Mouse (Mus musculus): ENCODE data around the gene Mre11a. TPM values are rescaled to one million over a fixed set of nuclear protein-coding genes. Genes with fewer than 3 reads are reported as not detected.
"Not testable (repeated sequence)": the region's sequence is repeated elsewhere in the genome, so short reads cannot be mapped to it uniquely, and the experiment has no call there.

The Mre11a gene
- polyA plus RNA-seq, 1 experiment from 2014 or later = 14.4 TPM

DNA sequence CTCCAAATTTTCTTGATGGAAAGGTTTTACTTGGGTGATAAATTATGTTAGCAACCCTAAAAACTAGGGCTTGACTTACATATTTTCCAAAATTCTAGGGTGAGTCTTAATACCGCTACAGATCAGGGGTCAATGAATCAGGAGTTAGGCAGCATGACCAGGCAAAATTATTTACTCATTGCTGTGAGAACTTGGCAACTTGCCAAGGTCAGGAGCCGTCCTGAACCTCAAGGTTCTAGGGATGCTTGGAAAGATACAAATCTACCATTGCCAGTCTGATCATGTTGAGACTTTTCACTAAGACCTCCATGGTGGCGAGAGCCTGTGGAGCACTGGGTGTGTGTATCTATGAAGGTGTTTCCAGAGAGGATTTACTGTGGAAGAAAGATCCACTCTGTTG, 87.1 kb downstream of the Mre11a start:
- ATAC-seq (replicated peaks; ENCODE audit: extremely low read depth, insufficient read depth, low FRiP score) = no peak

GRCm38 (mm10) chr9:14872181-14872930, 87.9 kb downstream of the Mre11a start:
- ATAC-seq (replicated peaks; ENCODE audit: extremely low read depth, insufficient read depth, low FRiP score) = no peak

More for the DNA sequence above, 87.1 kb downstream of the Mre11a start:
- Histone ChIP-seq H3K9ac (ENCODE audit: low read length) (no peak overlapping the region), H3K27ac (ENCODE audit: low read length) (no peak overlapping the region), H3K4me3 (ENCODE audit: low read length) (no peak overlapping the region), H3K27me3 (ENCODE audit: control insufficient read depth, insufficient read depth, low read length) (no peaks in the 10 kb centered on the region; the same call in none of the 2 replicates), H3K4me1 (ENCODE audit: control insufficient read depth, insufficient read depth, low read length) (no peaks in the 10 kb centered on the region), H3K4me2 (ENCODE audit: low read depth, low read length) (no peak overlapping the region), H3K9me3 (replicated peaks; ENCODE audit: control insufficient read depth, low read length) (no peaks in the 10 kb centered on the region), H3K36me3 (ENCODE audit: control insufficient read depth, insufficient read depth) (no peaks in the 10 kb centered on the region)
- 61% methylated on average over 3 of the region's 3 CpGs for WGBS

DNA sequence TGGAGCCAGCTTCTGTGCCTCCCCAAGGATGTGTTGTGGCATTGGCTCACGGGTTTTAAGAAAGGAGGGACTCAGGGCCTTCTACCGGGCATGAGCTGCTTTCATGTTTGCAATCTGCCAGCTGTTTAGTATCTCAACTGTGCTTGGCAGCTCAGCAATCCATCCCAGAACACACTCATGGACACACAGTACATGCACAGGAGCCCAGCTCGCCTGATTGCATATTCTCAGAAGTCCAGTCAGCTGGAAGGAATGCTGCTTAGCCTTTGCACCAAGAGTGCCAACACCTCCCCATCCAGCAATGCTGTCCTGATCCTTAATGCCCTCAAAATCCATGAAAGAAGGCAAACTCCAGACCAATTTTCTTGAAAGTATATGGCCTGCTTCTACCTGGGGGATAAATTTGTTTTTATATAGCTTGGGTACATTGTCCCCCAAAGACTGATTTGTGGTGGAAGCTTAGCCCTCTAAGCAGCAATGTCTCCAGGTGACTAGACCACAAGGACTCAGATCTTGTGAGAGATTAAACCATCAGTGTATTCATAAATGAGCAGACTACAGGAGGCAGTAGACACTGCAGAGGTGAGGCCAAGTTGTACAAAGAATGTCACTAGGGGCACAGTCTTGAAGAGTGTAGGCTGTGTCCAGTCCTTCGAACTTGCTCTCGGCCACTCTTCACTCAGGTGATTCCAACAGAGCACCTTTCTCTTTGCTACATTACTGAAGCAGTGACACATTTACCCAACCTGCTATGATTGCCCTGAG, 91.5 kb downstream of the Mre11a start:
- Histone ChIP-seq H3K9ac (ENCODE audit: low read length) (no peak overlapping the region), H3K36me3 (ENCODE audit: control insufficient read depth, insufficient read depth) (no peaks in the 10 kb centered on the region), H3K4me3 (ENCODE audit: low read length) (no peak overlapping the region), H3K4me2 (ENCODE audit: low read depth, low read length) (no peak overlapping the region), H3K27me3 (ENCODE audit: control insufficient read depth, insufficient read depth, low read length) (no peaks in the 10 kb centered on the region; the same call in 1 of the 2 replicates), H3K4me1 (ENCODE audit: control insufficient read depth, insufficient read depth, low read length) (no peaks in the 10 kb centered on the region), H3K9me3 (replicated peaks; ENCODE audit: control insufficient read depth, low read length) (no peaks in the 10 kb centered on the region), H3K27ac (ENCODE audit: low read length) (peak overlapping the region; percentile 18; the same call in 1 of the 2 replicates)
- peak; percentile 71 for ATAC-seq (replicated peaks; ENCODE audit: extremely low read depth, insufficient read depth, low FRiP score)
- WGBS = 58% methylated on average over 5 of the region's 5 CpGs

More at GRCm38 (mm10) chr9:14872181-14872930, 87.9 kb downstream of the Mre11a start:
- Histone ChIP-seq H3K4me2 (ENCODE audit: low read depth, low read length) (no peak overlapping the region), H3K27ac (ENCODE audit: low read length) (no peak overlapping the region), H3K36me3 (ENCODE audit: control insufficient read depth, insufficient read depth) (no peaks in the 10 kb centered on the region), H3K9me3 (replicated peaks; ENCODE audit: control insufficient read depth, low read length) (no peaks in the 10 kb centered on the region), H3K9ac (ENCODE audit: low read length) (no peak overlapping the region), H3K27me3 (ENCODE audit: control insufficient read depth, insufficient read depth, low read length) (no peaks in the 10 kb centered on the region; the same call in 1 of the 2 replicates), H3K4me3 (ENCODE audit: low read length) (no peak overlapping the region), H3K4me1 (ENCODE audit: control insufficient read depth, insufficient read depth, low read length) (no peaks in the 10 kb centered on the region)
- 47% methylated on average over 17 of the region's 17 CpGs for WGBS

DNA sequence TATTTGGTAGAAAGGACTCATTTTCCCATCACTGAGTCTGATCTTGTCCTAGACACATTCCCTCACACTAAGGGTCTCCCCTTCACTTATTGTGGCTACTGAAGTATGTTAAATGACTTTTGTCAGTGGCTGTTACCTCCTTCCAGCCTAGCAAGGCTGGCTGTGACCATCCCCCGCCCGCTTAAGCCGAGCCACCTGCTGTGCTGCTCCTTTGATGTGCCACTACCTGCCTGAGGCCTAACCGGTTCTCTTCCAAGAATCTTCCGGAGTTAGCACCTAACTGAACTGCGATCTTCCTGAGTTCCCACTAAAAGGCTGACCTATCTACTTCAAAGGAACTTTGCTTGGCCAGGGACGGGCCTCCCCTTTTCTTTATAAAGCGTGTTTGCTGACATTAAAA, 92.1 kb downstream of the Mre11a start:
- WGBS = 32% methylated on average over 8 of the region's 8 CpGs
- ATAC-seq (replicated peaks; ENCODE audit: extremely low read depth, insufficient read depth, low FRiP score) = peak; percentile 47; the same call in 1 of the 2 replicates

GRCm38 (mm10) chr9:14884641-14885040, 100.2 kb downstream of the Mre11a start:
- Histone ChIP-seq H3K9ac (ENCODE audit: low read length) (no peak overlapping the region), H3K27me3 (ENCODE audit: control insufficient read depth, insufficient read depth, low read length) (no peaks in the 10 kb centered on the region), H3K36me3 (ENCODE audit: control insufficient read depth, insufficient read depth) (no peaks in the 10 kb centered on the region), H3K27ac (ENCODE audit: low read length) (no peak overlapping the region), H3K4me1 (ENCODE audit: control insufficient read depth, insufficient read depth, low read length) (no peaks in the 10 kb centered on the region), H3K9me3 (replicated peaks; ENCODE audit: control insufficient read depth, low read length) (no peaks in the 10 kb centered on the region), H3K4me3 (ENCODE audit: low read length) (no peak overlapping the region), H3K4me2 (ENCODE audit: low read depth, low read length) (no peak overlapping the region)
- WGBS = 42% methylated on average over 4 of the region's 4 CpGs
- no peak for ATAC-seq (replicated peaks; ENCODE audit: extremely low read depth, insufficient read depth, low FRiP score)

More for the DNA sequence above, 92.1 kb downstream of the Mre11a start:
- H3K4me3 ChIP-seq (ENCODE audit: low read length); H3K36me3 ChIP-seq (ENCODE audit: control insufficient read depth, insufficient read depth); H3K4me2 ChIP-seq (ENCODE audit: low read depth, low read length); H3K4me1 ChIP-seq (ENCODE audit: control insufficient read depth, insufficient read depth, low read length); H3K9me3 ChIP-seq (replicated peaks; ENCODE audit: control insufficient read depth, low read length); H3K27me3 ChIP-seq (ENCODE audit: control insufficient read depth, insufficient read depth, low read length); H3K9ac ChIP-seq (ENCODE audit: low read length): not testable (repeated sequence)
- 0 out of 2 replicates have a peak overlapping the region, but pooled peaks have one; percentile 16 for H3K27ac ChIP-seq (ENCODE audit: low read length)

- Histone ChIP-seq H3K4me3 (ENCODE audit: low read length) (no peak overlapping the region), H3K27ac (ENCODE audit: low read length) (no peak overlapping the region), H3K27me3 (ENCODE audit: control insufficient read depth, insufficient read depth, low read length) (no peaks in the 10 kb centered on the region), H3K4me1 (ENCODE audit: control insufficient read depth, insufficient read depth, low read length) (no peaks in the 10 kb centered on the region), H3K9ac (ENCODE audit: low read length) (no peak overlapping the region), H3K36me3 (ENCODE audit: control insufficient read depth, insufficient read depth) (no peaks in the 10 kb centered on the region), H3K4me2 (ENCODE audit: low read depth, low read length) (no peak overlapping the region), H3K9me3 (replicated peaks; ENCODE audit: control insufficient read depth, low read length) (no peaks in the 10 kb centered on the region)
- ATAC-seq (replicated peaks; ENCODE audit: extremely low read depth, insufficient read depth, low FRiP score) = no peak
Measured at GRCm38 (mm10) chr9:14885151-14885550, 100.7 kb downstream of the Mre11a start.

- Histone ChIP-seq H3K27me3 (ENCODE audit: control insufficient read depth, insufficient read depth, low read length) (no peaks in the 10 kb centered on the region), H3K9ac (ENCODE audit: low read length) (no peak overlapping the region), H3K4me1 (ENCODE audit: control insufficient read depth, insufficient read depth, low read length) (no peaks in the 10 kb centered on the region), H3K36me3 (ENCODE audit: control insufficient read depth, insufficient read depth) (no peaks in the 10 kb centered on the region), H3K27ac (ENCODE audit: low read length) (no peak overlapping the region), H3K9me3 (replicated peaks; ENCODE audit: control insufficient read depth, low read length) (no peaks in the 10 kb centered on the region), H3K4me2 (ENCODE audit: low read depth, low read length) (no peak overlapping the region), H3K4me3 (ENCODE audit: low read length) (no peak overlapping the region)
- 68% methylated on average over 1 of the region's 1 CpGs for WGBS
- no peak for ATAC-seq (replicated peaks; ENCODE audit: extremely low read depth, insufficient read depth, low FRiP score)
Measured at GRCm38 (mm10) chr9:14885954-14886353, 101.5 kb downstream of the Mre11a start.
